Mouse (Mus musculus) embryonic facial prominence, embryonic 13.5 days (tissue): ENCODE results near the gene Eif4h. TPM values are rescaled to one million over a fixed set of nuclear protein-coding genes. Genes with fewer than 3 reads are reported as not detected.
A peak's percentile ranks its signal among the peaks of the same experiment; 100 is the strongest.
"Not testable (repeated sequence)": the region's sequence is repeated elsewhere in the genome, so short reads cannot be mapped to it uniquely, and the experiment has no call there.

Experiments used
- ATAC-seq: fragments of 200-750 bp; cut with Nextera tagmentation; 2 replicates; pipeline ENCODE4 v1.8.0; 2017; ENCODE audit warnings: low read depth; ENCODE audit not compliant: insufficient number of reproducible peaks, insufficient read depth, low FRiP score, low TSS enrichment
- H3K27ac ChIP-seq: fragments of 300-500 bp; sonication (generic); 2 replicates; pipeline ENCODE4 v1.5.1; 2015; ENCODE audit warnings: moderate library complexity, mild to moderate bottlenecking, inconsistent platforms
- H3K27me3 ChIP-seq: fragments of 300-500 bp; sonication (generic); 2 replicates; pipeline ENCODE4 v1.6.1; 2015; ENCODE audit warnings: mild to moderate bottlenecking, inconsistent platforms
- H3K36me3 ChIP-seq: fragments of 300-500 bp; sonication (generic); 2 replicates; pipeline ENCODE4 v1.6.1; 2015; ENCODE audit warnings: mild to moderate bottlenecking, inconsistent platforms
- H3K4me1 ChIP-seq: fragments of 300-500 bp; sonication (generic); 2 replicates; pipeline ENCODE4 v1.6.1; 2015; ENCODE audit warnings: inconsistent platforms
- H3K4me2 ChIP-seq: fragments of 300-500 bp; sonication (generic); 2 replicates; pipeline ENCODE4 v1.6.1; 2015; ENCODE audit warnings: moderate library complexity, mild to moderate bottlenecking, inconsistent platforms
- H3K4me3 ChIP-seq: fragments of 300-500 bp; sonication (generic); 2 replicates; pipeline ENCODE4 v1.5.1; 2015; ENCODE audit warnings: mild to moderate bottlenecking, inconsistent platforms
- H3K9ac ChIP-seq: fragments of 300-500 bp; sonication (generic); 2 replicates; pipeline ENCODE4 v1.6.1; 2015; ENCODE audit warnings: mild to moderate bottlenecking, inconsistent platforms
- H3K9me3 ChIP-seq: fragments of 300-500 bp; sonication (generic); 2 replicates; pipeline ENCODE4 v1.6.1; 2016; ENCODE audit warnings: inconsistent platforms
- WGBS: fragments of 180-500 bp; shearing (Covaris S2); methylation state at CpG from one replicate; pipeline ENCODE4 v1.1.7; 2015; ENCODE audit warnings: mixed read lengths; 5-methylcytosine and 5-hydroxymethylcytosine counted together
- polyA plus RNA-seq: library from polyadenylated mRNA; unstranded; fragments of >200 nt; fragmentation: Nextera tagmentation; extraction: Ambion mirVana; gene quantifications from 2 replicates; pipeline ENCODE4 v1.2.1, GENCODE M21; 2015

Eif4h gene
- polyA plus RNA-seq, 1 experiment from 2014 or later, result 471 TPM

DNA sequence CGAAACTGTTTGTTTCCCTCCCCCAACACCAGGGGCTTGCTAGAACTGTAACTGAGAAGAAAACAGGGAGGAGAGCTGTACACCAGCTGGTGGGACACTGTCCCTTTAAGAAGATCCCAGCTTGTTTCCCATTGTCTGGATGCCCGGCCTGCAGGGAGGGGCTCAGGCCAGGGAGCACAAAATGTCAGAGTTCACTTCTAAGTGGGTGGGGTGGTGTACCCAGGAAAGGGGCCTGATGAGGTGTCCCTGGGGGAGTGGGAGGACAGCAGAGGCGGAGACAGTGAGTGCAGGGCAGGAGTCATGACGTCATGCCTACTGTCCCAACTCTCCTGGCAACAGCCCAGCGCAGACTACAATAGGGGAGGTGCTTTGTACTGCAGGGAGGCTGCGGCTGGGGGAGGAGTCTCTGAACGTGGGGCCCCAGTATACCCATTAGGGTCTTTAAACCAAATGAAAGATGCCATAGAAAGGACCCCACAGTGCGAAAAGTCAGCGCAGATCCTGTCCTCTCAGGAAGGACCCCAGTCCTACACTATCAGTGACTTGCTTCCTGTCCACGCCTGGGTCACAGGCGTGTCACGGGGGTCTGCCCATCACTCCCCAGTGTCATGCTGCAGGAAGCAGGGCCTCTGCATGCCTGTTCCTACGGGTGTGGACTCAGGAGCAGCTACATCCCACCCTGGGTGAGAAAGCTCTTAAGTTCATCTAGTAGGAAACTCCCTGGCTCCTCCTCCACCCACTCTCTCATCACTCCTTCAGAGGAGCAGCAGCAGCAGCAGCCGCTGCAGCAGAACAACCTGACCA, 36.9 kb upstream of the Eif4h start:
- peak; percentile 75 for ATAC-seq
- Histone ChIP-seq H3K27ac (peak overlapping the region; percentile 78), H3K4me1 (peaks cover 40% of the 10 kb centered on the region)

DNA sequence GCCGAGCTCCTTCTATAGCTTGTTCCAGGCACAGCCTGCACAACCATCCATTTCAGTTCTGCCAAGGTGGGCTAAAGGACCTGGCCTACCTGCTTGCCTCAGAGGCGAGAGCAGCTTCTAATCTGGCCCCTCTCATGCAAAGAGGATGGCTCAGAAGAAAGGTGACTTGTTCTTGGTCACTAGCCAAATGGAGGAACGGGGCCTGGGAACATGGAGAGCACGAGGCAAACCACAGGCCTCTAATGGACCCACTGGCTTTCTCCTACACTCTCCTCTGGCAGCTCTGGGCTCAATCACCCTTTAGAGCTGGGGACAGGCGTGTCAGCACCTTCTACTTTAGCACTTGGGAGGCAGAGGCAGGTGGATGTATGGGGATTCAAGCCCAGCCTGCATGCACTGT, 35.7 kb upstream of the Eif4h start:
- peaks cover 35% of the 10 kb centered on the region for H3K4me1 ChIP-seq

More for the DNA sequence above, 36.9 kb upstream of the Eif4h start:
- H3K9me3 ChIP-seq, result no peaks in the 10 kb centered on the region
- peak overlapping the region; percentile 59 for H3K4me2 ChIP-seq
- H3K27me3 ChIP-seq, result no peaks in the 10 kb centered on the region
- peak overlapping the region; percentile 37 for H3K4me3 ChIP-seq
- 6% methylated on average over 14 of the region's 14 CpGs for WGBS
- H3K9ac ChIP-seq, result peak overlapping the region; percentile 59
- peaks cover 31% of the 10 kb centered on the region for H3K36me3 ChIP-seq

DNA sequence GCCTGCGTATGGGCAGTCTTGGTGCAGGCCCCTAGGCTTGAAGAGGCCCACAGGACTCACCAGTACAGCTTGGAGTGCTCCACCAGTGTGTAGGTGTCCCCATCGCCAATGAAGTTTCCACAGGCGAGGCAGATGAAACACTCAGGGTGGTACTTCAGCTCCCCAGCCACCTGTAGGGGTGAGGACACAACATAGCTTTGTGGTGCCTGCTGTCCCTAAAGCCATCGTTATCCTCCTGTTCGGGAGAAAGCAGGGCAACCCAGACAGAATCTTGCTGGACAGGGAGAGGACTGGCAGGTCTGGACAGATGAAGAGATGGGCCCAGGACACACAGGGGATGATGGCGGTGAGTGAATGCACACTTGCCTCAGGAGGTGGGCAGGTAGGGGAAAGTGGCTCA, 33.3 kb upstream of the Eif4h start:
- H3K27me3 ChIP-seq, result no peaks in the 10 kb centered on the region
- no peak for ATAC-seq
- H3K36me3 ChIP-seq, result peaks cover 50% of the 10 kb centered on the region
- no peak overlapping the region for H3K27ac ChIP-seq
- no peak overlapping the region for H3K9ac ChIP-seq
- 91% methylated on average over 6 of the region's 6 CpGs for WGBS
- H3K9me3 ChIP-seq, result no peaks in the 10 kb centered on the region
- H3K4me2 ChIP-seq, result no peak overlapping the region
- H3K4me1 ChIP-seq, result peaks cover 25% of the 10 kb centered on the region
- H3K4me3 ChIP-seq, result no peak overlapping the region

More for the DNA sequence above, 35.7 kb upstream of the Eif4h start:
- ATAC-seq, result no peak
- Histone ChIP-seq H3K27me3 (no peaks in the 10 kb centered on the region), H3K4me2 (no peak overlapping the region), H3K27ac (peak overlapping the region; percentile 78), H3K4me3 (no peak overlapping the region), H3K36me3 (peaks cover 31% of the 10 kb centered on the region), H3K9ac (peak overlapping the region; percentile 59; the same call in 1 of the 2 replicates), H3K9me3 (no peaks in the 10 kb centered on the region)
- 70% methylated on average over 5 of the region's 5 CpGs for WGBS

DNA sequence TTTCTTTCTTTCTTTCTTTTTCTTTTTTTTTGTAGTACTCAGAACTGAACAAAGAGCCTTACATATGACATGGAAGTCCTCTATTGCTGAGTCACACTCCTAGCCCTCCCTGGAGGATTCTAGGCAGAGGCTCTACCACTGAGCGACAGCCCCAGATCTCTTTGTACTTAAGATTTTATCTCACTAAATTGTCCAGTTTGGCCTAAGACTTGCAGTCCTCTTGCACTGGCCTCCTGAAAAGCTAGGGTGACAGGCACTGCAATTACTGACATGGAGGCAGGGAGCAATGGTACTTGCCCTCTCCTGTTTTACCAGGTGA, 32.9 kb upstream of the Eif4h start:
- Histone ChIP-seq H3K4me1 (peaks cover 22% of the 10 kb centered on the region), H3K4me3 (no peak overlapping the region), H3K27me3 (no peaks in the 10 kb centered on the region), H3K27ac (no peak overlapping the region), H3K9me3 (no peaks in the 10 kb centered on the region), H3K9ac (no peak overlapping the region), H3K36me3 (peaks cover 55% of the 10 kb centered on the region), H3K4me2 (no peak overlapping the region)
- ATAC-seq, result no peak
- 85% methylated on average over 1 of the region's 1 CpGs for WGBS

DNA sequence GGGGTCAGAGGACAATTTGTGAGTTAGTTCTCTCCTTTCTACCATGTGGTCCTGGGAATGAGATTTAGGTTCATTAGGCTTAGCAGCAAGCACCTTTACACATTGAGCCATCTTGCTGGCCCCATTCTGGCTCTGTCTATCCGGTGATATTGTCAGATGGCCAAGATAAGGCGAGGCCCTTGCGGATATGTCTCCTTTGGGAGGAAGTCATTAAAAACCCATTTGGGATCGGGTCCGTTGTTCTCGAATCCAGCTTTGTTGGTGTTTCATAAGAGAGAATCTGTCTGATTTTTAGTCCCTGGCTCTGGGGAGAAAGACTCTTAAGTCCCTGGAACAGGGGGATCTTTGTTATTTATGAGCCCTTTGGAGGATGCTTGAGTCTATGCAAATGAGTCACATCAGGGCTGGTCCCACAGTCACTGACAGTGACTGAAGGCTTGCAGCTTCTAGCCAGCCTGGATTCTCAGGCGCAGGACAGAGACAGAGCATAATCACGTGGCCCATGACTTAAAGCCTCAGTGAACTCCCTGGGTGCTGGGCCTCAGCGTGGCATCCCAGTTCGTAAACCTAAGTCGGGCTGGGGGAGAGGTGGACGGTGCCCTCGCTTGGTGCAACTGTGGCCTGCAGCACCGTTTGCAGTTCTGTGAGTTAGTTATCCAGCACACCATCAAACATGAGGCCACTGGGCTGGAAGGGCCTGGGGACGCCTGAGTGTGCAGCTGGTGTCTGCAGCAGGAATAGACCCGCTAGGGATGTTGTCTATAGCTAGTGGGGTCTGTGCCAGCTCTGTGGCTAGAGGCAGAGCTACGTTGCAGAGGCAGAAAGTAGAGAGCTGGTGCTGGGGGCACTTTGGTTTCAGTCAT, 32.3 kb upstream of the Eif4h start:
- no peak for ATAC-seq
- peaks cover 16% of the 10 kb centered on the region for H3K4me1 ChIP-seq
- no peaks in the 10 kb centered on the region for H3K27me3 ChIP-seq
- no peak overlapping the region for H3K4me3 ChIP-seq
- no peaks in the 10 kb centered on the region for H3K9me3 ChIP-seq
- H3K27ac ChIP-seq, result no peak overlapping the region
- H3K4me2 ChIP-seq, result no peak overlapping the region
- peaks cover 59% of the 10 kb centered on the region for H3K36me3 ChIP-seq
- 74% methylated on average over 17 of the region's 17 CpGs for WGBS
- 0 out of 2 replicates have a peak overlapping the region, but pooled peaks have one; percentile 1 for H3K9ac ChIP-seq

DNA sequence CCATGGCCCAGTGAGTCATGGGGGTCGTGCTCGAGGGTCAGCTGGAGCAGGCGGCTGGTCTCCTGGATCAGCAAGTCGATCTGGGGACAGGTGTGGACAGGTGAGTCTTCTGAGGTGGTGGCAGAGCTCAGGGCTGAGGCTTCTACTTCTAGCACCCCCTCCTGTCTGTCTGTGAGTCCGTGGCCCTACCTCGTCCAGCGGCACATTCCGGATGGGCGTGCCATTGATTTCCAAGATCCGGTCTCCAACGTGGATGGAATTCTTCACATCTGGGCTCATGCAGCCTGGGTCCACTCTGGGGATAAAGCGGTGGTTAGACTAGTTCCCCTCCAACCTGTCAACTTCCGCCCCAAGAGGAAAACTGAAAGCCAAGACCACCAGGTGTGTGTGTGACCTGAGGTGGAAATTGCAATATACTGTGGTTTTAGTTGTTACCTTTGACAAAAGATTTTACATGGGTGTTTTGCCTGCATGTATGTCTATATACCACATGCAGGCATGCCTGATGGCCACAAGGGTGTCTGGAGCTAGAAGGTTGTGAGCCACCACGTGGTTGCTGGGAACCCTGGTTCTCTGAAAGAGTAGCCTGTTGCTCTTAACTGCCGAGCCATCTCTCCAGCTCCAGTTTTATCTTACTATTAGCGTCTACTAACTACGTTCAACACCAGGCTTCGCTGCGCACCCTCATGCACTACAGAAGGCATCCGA, 29.9 kb upstream of the Eif4h start:
- no peak for ATAC-seq
- no peak overlapping the region for H3K4me2 ChIP-seq

DNA sequence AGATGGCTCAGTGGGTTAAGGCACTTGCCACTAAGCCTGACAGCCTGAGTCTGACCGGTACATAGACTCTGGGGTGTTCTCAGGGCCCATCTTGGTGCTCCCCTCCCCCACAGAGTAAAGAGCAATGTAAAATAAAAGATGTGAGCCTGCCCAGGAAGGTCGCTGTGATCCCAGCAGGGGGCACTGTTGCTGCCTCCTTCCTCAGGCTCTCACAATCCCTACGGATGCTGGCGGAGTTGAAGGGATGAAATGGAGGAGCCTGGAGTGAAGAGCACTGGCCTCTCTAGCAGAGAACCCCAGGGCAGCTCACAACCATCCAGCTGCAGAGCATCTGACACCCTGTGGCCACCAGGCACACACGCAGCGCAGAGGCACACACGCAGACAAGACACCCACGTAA, 29.2 kb upstream of the Eif4h start:
- WGBS, result 41% methylated on average over 8 of the region's 8 CpGs
- no peak for ATAC-seq
- H3K4me3 ChIP-seq, result no peak overlapping the region

More for the DNA sequence above, 29.9 kb upstream of the Eif4h start:
- WGBS, result 82% methylated on average over 20 of the region's 20 CpGs
- Histone ChIP-seq H3K4me1 (no peaks in the 10 kb centered on the region), H3K4me3 (no peak overlapping the region), H3K9me3 (no peaks in the 10 kb centered on the region), H3K27ac (no peak overlapping the region), H3K36me3 (peaks cover 77% of the 10 kb centered on the region), H3K9ac (no peak overlapping the region), H3K27me3 (no peaks in the 10 kb centered on the region)

DNA sequence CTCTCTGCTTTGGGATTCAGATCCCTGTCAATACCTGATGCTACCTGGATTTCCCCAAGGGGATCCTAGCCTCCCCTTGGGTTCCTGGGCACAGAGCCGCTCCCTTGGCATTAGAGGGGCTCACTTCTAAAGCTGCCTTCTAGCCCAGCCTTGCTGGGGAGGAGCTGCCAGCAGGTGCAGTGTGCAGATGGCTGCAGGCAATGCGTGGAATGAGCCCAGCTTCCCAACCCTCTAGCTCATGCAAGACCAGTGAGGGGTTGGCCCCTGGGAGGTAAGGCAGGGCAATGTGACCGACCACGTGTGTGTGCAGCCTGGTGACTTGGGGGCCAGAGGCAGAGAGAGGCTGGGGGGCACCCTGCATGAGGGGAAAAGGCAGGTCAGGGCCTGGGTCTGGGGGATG, 17.4 kb upstream of the Eif4h start:
- Histone ChIP-seq H3K9ac (no peak overlapping the region), H3K36me3 (peaks cover 56% of the 10 kb centered on the region), H3K4me3 (no peak overlapping the region), H3K4me1 (no peaks in the 10 kb centered on the region), H3K9me3 (no peaks in the 10 kb centered on the region), H3K27ac (no peak overlapping the region), H3K27me3 (no peaks in the 10 kb centered on the region), H3K4me2 (no peak overlapping the region)
- WGBS, result 70% methylated on average over 4 of the region's 4 CpGs
- no peak for ATAC-seq

More for the DNA sequence above, 29.2 kb upstream of the Eif4h start:
- no peak overlapping the region for H3K4me2 ChIP-seq
- no peak overlapping the region for H3K27ac ChIP-seq
- no peaks in the 10 kb centered on the region for H3K4me1 ChIP-seq
- no peaks in the 10 kb centered on the region for H3K27me3 ChIP-seq
- no peak overlapping the region for H3K9ac ChIP-seq
- no peaks in the 10 kb centered on the region for H3K9me3 ChIP-seq
- H3K36me3 ChIP-seq, result peaks cover 83% of the 10 kb centered on the region

DNA sequence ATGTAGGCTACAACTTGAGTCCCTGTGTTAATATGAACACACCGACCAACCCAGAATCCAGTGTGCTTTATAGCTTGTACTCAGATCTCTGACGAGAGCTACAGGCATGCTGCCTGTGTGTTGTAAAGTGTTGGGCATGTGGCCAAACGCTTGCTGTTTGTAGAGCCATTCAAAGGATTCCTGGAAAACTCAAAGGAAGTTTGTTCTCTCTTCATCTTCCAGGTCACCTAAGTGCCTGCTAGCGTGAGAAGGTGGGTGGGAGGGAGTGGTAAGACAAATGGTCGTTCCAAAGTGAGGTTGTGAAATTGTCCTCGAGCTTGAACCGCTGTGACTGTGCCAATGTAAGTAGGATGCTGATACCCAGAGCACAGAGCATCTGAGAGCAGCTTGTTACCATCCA, 12.7 kb upstream of the Eif4h start:
- Histone ChIP-seq H3K9ac (no peak overlapping the region), H3K4me1 (no peaks in the 10 kb centered on the region), H3K27ac (no peak overlapping the region), H3K4me3 (no peak overlapping the region), H3K27me3 (no peaks in the 10 kb centered on the region), H3K36me3 (peaks cover 9% of the 10 kb centered on the region), H3K4me2 (no peak overlapping the region), H3K9me3 (no peaks in the 10 kb centered on the region; the same call in 1 of the 2 replicates)
- 69% methylated on average over 7 of the region's 7 CpGs for WGBS
- ATAC-seq, result no peak

DNA sequence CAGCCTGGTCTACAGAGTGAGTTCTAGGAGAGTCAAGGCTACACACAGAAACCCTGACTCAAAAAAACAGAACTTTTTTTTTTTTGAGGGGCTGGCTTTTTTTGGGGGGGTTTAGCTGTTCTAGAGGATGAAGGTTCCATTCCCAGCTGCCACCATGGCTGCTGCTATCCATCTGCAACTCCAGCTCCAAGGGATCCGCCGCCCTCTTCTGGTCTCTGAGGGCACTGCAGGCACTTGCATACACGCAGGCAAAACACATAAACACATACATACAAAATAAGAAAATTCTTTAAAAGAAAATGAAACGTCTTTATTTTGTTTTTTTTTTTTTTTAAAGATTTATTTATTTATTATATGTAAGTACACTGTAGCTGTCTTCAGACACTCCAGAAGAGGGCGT, 11.6 kb upstream of the Eif4h start:
- Histone ChIP-seq H3K4me2 (no peak overlapping the region), H3K4me3 (no peak overlapping the region), H3K9ac (no peak overlapping the region), H3K27me3 (no peaks in the 10 kb centered on the region), H3K36me3 (no peaks in the 10 kb centered on the region), H3K9me3 (no peaks in the 10 kb centered on the region; the same call in 1 of the 2 replicates), H3K27ac (no peak overlapping the region), H3K4me1 (no peaks in the 10 kb centered on the region)
- no peak for ATAC-seq
- 49% methylated on average over 5 of the region's 5 CpGs for WGBS

DNA sequence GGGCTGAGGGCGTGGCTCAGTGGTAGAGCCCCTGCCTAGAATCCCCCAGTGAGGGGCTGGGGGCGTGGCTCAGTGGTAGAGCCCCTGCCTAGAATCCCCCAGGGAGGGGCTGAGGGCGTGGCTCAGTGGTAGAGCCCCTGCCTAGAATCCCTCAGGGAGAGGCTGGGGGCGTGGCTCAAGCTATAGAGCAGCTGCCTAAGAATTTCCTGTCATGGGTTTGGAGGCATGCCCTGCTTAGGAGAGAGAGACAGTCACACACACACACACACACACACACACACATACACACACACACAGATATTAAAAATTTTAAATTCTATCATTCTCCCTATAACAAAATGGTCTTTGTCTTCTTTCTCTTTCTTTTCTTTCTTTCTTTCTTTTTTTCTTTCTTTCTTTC, 9.7 kb upstream of the Eif4h start:
- not testable (repeated sequence) for H3K27me3 ChIP-seq, ATAC-seq, H3K9ac ChIP-seq, H3K36me3 ChIP-seq, H3K9me3 ChIP-seq, H3K4me3 ChIP-seq, H3K4me2 ChIP-seq, H3K27ac ChIP-seq, H3K4me1 ChIP-seq
- WGBS, result 63% methylated on average over 4 of the region's 4 CpGs
